Mouse (Mus musculus) embryo, embryonic 10 days (tissue): ENCODE data around the gene Armh3.
"Not testable (repeated sequence)": the region's sequence is repeated elsewhere in the genome, so short reads cannot be mapped to it uniquely, and the experiment has no call there.

ENCODE experiments used
- DNase-seq: peaks from one replicate; pipeline ENCODE4 v3.0.0-alpha.2; 2015; ENCODE audit warnings: low spot score

The Armh3 gene

GRCm38 (mm10) chr19:45826146-45826545 is 172.1 kb downstream of the Armh3 start:
- no peak for DNase-seq

- DNase-seq, result no peak
Measured at GRCm38 (mm10) chr19:45821832-45822231, 176.5 kb downstream of the Armh3 start.

GRCm38 (mm10) chr19:45817816-45818490 is 180.3 kb downstream of the Armh3 start:
- no peak for DNase-seq

- DNase-seq, result no peak
Measured at GRCm38 (mm10) chr19:45816727-45817126, 181.6 kb downstream of the Armh3 start.

GRCm38 (mm10) chr19:45815831-45816405 is 182.4 kb downstream of the Armh3 start, which contains the start of gene Kcnip2:
Kcnip2 (minus strand) TSS chr19:45816061.
- peak; percentile 48 for DNase-seq

- DNase-seq, result no peak
Measured at GRCm38 (mm10) chr19:45815170-45815569, 183.1 kb downstream of the Armh3 start.

- DNase-seq, result peak; percentile 73
Measured at GRCm38 (mm10) chr19:45813801-45814200, 184.5 kb downstream of the Armh3 start.

GRCm38 (mm10) chr19:45813263-45813662 is 185.0 kb downstream of the Armh3 start:
- peak; percentile 83 for DNase-seq

GRCm38 (mm10) chr19:45812673-45813252 is 185.5 kb downstream of the Armh3 start:
- DNase-seq, result peak; percentile 36

- peak; percentile 77 for DNase-seq
Measured at GRCm38 (mm10) chr19:45812115-45812514, 186.2 kb downstream of the Armh3 start.

- DNase-seq, result no peak
Measured at GRCm38 (mm10) chr19:45811028-45811674, 187.1 kb downstream of the Armh3 start.

- no peak for DNase-seq
Measured at GRCm38 (mm10) chr19:45807732-45808131, 190.6 kb downstream of the Armh3 start.

GRCm38 (mm10) chr19:45805817-45806216 is 192.5 kb downstream of the Armh3 start:
- not testable (repeated sequence) for DNase-seq

GRCm38 (mm10) chr19:45804593-45805368 is 193.5 kb downstream of the Armh3 start:
- DNase-seq, result peak; percentile 80

- DNase-seq, result no peak
Measured at GRCm38 (mm10) chr19:45803408-45803807, 194.9 kb downstream of the Armh3 start.

GRCm38 (mm10) chr19:45802702-45803101 is 195.6 kb downstream of the Armh3 start:
- no peak for DNase-seq

- no peak for DNase-seq
Measured at GRCm38 (mm10) chr19:45796879-45797278, 201.4 kb downstream of the Armh3 start.

- peak; percentile 63 for DNase-seq
Measured at GRCm38 (mm10) chr19:45796061-45796556, 202.2 kb downstream of the Armh3 start.

- no peak for DNase-seq
Measured at GRCm38 (mm10) chr19:45795406-45795944, 202.8 kb downstream of the Armh3 start.

GRCm38 (mm10) chr19:45794718-45795117 is 203.6 kb downstream of the Armh3 start:
- DNase-seq, result no peak

GRCm38 (mm10) chr19:45792404-45792803 is 205.9 kb downstream of the Armh3 start:
- DNase-seq, result no peak
